Mouse (Mus musculus) thymus, adult 18-20 months (tissue): ENCODE results near the gene Ccdc177.
"Not testable (repeated sequence)": the region's sequence is repeated elsewhere in the genome, so short reads cannot be mapped to it uniquely, and the experiment has no call there.

Experiments
- DNase-seq, 2 experiments: peaks; one replicate each; pipeline ENCODE4 v3.0.0; 2022; ENCODE audit warnings: mixed read lengths in 2 of 2

Ccdc177 gene

DNA sequence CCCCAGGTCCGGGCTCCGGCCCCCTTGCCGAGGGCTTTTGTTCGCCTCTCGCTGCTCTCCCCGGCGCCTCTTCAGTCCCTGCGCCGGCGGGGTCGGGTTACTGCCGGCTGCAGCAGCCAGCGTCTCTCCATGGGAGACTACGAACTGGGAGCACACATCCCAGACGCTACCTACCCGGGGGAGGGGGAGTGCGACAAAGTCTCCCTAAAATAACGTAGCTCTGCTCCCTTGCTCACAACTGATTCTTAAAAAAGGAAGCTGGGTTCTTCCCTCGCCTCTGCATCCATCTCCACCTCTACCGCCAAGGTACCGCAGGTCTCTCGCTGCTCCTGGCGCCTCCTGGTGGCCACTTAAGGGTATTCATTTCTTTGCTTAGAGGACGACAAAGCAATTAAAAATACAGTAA, at the start of gene Ccdc177:
Gene Ccdc177 (minus strand): TSS at position 292 of the 406 bp plus-strand sequence.
- peak; percentile 44 to 57 for DNase-seq

DNA sequence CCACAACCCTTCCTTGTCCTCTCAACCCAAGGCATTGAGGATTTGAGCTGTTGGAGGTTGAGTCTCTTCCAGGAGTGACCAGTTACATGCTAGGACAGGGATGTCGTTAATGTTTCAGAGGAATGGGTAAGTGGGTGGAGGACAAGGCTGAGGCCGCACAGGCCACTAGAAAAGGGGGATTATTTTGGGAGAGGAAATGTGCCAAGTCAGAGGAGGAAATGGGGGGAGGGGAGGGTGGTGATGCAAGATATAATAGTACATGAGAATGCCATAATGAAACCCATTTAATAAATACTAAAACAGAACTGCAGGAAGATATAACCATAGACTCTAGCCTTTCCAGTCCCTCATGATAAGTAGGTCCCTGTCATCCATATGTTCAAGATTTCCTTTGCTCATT, 49.5 kb upstream of the Ccdc177 start:
- no peak for DNase-seq

DNA sequence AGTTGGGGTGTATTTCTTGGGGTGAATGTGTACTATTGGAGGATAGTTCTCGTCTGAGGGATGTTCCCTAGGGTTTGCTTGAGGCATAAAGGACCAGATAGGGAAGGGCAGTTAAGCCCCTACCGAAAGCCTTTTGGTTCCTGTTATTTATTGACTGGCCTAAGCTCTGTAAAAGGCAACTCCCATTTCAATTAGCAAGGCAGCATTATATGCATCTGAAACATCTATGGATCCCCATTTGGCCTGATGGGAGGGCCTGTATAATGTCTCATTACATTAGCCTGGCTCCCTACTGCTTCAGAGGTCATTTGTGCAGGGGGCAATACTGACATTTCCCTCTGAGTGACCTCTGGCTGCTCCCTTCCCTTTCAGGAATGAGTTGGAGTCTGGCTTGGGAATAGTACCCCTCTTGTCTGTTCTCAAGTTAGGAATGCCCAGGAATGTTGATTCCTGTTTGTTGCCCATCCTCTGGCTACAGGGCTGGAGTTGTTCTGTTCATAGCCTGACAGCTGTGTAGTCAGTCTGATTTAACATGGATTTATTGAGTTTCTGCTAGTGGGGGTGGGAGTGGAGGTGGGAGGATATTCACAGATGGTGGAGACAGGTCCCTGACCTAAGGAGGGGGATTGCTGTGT, 47.1 kb upstream of the Ccdc177 start:
- no peak for DNase-seq

DNA sequence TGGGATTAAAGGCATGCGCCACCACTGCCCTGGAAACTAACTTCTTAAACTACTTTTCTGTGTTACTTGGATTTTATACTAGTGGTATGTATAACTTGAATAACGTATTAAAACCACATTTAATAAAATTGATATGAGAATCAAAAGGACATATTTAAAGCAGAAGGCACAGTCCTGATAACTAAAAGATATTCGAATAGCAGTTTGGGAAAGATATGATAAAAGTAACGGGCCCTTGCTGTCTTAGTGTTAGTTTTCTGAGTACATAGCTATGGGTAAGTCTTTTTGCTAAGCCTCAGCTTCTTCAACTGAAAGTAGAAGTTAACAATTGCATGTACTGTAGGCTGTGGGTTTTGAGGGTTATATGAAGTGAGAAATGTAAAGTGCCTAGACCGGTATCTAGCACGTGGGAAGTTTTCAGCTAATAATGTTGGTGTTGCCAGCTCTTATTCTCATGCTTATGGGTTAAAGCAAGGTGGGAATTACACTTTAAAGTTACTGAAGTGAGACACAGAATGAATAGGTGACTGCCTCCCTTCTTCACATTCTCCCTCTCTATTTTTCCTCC, 44.5 kb upstream of the Ccdc177 start:
- no peak for DNase-seq

DNA sequence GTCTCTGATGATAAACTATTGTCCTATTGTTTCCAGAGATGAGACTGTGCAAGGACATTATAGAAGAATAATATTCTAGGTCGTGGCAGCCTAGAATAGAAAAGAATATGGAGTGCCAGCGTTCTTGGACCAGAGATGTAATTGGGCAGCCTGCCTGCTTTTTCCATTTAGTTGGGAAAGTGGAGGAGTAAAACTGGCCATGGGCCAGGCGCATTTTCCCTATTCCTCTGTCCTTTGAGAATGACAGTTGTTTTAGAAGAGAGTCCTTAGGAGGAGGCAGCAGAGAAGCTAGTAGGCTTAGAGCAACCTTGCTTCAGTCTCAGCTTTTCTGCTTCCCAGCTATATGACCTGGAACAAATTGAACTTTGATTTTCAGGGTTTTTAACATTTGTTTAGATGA, 43.4 kb upstream of the Ccdc177 start:
- DNase-seq: no peak

DNA sequence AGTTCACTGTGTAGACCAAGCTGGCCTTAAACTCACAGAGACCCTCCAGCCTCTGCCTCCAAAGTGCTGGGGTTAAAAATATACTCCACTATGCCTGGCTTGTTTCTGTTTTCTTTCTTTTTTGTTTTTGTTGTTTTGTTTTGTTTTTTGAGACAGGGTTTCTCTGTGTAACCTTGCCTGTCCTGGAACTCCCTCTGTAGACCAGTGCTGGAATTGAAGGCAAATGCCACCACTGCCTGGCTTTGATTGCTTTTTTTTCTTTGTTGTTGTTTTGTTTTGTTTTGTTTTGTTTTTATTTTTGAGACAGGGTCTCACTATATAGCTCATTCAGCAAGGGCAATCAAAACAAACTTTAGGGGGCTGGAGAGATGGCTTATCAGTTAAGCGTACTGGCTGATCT, 41.0 kb upstream of the Ccdc177 start:
- DNase-seq: no peak

DNA sequence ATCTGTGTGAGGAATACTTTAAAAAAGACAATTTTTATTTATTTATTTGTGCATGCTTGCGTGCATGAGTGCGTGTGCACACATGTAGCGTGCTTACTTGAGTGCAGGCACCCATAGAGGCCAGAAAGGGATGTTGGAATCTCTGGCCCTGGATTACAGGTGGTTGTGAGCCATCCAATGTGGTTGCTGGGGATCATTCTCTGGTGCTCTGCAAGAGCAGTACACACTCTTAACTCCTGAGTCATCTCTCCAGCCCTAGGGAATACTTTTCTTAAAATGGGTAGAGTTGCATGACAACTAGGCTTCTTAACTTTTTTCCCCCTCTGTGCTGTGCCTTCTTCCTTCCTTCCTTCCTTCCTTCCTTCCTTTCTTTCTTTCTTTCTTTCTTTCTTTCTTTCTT, 39.7 kb upstream of the Ccdc177 start:
- DNase-seq: no peak

DNA sequence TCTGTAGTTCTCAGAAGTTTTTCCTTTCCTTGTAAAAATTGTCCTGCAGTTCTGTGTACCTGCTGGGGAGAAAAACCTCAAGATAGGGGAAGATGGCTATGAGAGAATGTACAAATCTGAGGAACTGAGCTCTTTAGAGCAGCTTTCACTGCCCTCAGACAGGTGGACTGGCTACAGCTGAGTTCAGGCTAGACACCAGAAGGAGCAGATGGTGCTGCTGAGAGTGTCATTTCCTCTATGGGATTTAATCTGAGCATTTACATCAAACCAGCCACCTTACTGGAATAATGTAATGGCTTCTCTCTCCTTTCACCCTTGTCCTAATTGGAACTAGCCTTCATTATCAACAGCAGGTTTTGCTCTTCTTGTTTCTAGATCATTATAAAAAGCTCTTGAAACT, 37.8 kb upstream of the Ccdc177 start:
- DNase-seq: no peak

DNA sequence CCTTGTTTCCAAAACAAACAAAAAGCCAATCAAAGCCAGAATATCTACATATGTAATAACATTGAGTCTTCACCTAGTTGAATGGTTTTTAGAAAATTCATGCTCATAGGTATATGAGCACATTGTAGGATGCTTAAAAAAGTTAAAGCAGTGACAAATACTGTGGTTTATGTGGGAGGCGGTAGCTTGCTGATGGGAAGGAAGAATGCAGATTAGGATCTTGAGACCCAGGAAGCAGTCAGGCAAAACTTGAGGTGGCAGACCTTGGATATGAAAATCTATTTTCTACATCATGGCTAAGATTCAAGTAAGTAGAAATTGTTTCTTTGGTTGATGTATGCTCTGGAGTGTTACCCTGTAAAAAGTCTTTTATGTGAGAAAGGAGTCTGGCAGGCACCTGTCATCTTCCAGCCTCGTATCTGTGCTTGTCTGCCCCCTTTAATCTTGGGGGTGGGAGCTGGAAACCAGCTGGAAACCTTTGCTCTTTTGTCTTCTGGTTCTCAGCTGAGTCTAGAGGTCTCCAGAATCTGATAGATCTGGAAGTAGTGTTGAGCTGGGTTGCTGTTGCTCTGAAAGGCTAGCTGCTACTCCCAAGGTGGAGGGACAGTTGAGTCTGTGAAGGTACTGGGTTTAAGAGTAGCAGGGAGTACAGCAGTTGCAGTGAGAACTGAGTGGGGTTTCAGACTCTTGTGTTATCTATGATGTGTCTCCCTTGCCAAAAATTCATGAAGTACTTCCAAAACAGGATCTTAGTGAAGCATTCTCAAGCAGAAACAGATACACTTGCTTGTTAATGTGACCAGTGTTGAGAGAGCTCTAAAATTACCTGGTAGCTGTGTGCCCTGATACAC, 34.7 kb upstream of the Ccdc177 start:
- DNase-seq: peak in 1 of 2 experiments; percentile 39

DNA sequence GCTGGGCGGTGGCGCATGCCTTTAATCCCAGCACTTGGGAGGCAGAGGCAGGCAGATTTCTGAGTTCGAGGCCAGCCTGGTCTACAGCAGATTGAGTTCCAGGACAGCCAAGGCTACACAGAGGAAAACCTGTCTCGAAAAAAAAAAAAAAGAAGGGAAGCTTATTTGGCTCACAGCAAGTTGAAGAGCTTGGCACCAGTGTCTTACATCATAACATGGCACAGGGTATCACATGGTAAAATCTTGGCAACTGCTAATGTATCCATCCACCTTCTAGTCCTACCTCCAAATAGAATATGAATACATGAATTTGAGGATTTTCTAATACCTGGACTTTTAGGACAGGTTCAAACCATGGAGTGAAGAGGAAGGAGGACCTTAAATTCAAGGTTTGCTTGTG, 34.0 kb upstream of the Ccdc177 start:
- no peak for DNase-seq

DNA sequence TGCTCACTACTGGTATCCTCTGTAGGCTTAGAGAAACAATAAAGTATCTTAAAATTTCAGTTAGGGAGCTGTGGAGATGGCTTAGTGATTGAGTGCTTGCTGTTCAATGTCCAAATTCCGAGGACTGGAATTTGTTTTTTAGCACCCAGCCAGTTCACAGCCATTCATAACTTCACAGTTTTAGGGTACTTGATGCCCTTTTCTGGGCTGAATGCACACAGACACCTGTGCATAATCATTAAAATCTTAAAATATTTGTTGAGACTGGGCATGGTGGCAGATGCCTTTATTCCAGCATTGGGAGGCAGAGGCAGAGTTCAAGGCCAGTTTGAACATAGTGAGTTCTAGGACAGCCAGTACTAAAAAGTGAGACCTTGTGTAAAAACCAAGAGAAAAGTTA, 33.0 kb upstream of the Ccdc177 start:
- no peak for DNase-seq

DNA sequence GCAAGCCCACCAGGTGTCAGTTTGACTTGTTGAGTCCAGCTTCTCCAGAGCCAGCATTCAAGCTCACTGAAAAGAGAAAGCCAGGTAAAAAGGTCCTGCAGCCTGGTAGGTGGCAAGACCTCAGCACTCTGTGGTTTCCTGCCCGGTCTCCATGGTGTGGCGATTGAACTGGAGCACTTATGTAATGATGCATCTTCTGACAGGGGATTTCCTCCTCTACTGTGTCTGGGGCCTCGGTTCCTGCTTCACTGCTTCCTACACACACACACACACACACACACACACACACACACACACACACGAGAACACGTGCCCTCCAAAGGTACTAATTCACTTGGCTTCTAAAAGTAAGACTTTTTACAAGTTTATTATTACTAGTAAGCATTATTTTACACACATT, 32.4 kb upstream of the Ccdc177 start:
- DNase-seq: peak; percentile 46 to 79

DNA sequence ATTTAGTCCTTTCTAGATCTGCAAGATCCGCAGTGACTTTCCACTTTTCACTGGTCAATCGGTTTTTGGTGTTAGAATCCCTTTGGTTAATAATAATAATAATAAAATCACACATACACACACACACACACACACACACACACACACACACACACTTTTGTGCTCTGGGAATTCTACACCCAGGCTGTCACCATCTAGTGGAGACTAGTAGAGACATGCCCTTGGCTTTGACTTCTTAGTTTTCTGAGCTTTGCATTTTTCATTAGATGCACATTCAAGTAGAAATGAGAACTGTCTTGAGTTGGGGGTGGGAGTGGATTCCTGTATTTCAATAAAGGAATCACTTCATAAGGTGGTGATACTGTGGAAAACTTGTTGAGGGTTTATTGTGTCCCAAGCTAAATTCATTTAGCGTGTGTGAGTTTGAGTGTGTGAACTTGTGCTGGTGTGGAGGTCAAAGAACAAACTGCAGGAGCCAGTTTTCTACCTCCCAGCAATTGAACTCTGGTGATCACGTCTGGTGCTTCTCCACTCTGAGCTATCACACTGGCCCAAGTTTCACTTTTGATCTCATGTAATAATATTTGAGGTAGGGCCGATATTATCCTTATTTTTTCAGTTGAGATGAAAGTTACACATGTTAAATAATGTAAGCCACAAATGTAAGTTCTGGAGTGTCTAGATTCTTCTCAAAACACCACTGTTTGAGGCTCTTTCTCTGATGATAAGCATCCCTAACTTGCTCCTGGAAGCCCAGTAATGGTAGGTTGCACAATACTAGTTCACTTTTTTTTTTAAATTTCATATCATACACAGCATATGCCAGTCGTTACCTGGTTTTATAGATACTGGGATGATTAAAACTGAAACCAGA, 31.3 kb upstream of the Ccdc177 start:
- no peak for DNase-seq

DNA sequence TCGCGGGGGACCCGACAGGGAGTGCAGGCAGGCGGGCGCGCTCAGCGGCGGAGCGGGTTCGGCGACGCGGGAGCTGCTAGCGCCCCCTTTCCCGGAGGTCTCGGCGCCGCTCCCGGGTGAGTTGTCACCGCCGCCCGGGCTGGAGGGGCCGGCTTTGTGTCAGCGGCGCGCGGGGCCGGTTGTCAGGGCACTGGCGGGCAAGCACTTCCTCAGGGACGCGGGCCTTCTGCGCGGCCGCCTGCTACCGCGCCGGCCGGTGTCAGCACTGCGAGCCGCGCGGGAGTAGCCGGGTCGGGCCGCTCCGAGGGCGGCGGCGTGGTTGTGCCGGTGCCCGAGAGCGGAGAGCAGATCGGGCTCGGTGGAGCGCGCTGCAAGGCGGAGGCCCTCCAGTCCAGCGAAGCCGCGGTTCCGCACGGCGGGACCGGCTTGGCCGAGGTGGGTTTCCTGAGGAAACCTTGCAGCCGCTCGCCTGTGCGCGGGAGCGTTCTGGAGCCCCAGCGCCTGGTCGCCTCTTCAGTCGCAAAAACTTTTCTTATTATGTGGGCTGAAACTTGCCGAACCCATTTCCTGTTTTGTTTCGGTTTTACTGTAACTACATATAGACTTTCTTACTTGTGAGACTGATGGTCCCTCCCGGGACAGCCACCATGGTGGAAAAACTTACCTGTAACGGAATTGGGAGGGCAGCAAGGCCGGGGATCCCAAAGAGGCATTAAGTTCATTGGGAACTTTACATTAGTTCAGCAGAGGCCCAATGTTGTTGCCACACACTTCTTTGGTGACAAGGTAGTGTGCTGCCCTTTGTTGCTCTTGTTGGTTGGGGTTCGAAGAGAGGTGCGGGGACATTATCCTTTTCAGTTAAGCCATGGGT, 30.4 kb upstream of the Ccdc177 start:
- peak; percentile 37 to 57 for DNase-seq

DNA sequence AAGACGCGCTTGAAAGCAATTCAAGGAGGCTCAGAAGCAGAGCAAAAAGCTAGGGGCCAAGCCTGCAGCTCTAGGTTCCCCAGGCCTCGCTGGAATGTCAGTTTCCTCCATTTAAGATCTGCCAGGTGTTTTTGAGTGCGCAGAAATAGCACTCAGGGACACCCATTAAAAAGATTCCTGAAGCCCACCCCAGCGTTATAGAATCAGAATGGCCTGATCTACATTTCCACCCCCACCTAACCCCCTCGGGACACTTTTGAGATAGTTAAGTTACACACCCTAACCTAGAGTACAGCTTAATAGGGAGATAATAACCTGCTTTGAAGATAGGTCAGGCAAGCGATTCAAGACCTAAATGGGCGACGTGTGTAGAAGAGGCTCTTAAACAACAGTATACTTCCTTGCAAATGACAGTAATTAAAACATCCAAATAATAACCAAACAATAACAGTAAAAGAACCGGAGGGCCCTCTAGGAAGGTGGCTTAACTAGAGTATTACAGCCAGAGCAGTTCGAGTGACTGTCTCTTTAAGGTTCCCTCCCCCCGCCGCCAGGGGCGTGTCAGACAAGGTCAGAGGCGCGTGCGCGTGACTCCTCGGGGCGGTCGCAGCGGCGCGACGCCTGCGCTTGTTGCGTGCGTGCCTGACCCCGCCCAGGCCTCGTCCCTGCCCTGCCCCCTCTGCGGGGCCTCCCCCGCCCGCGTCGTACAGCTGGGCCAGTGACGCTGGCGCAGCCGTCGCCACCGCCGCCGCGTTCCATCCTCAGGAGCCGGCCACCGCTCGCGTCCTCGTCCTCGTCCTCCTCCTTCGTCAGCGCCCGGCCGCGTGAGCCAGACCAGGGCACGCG, 29.6 kb upstream of the Ccdc177 start, which contains the start of gene Susd6:
Gene Susd6 (plus strand): TSS at position 662 of the 846 bp plus-strand sequence.
- peak; percentile 97 to 98 for DNase-seq

DNA sequence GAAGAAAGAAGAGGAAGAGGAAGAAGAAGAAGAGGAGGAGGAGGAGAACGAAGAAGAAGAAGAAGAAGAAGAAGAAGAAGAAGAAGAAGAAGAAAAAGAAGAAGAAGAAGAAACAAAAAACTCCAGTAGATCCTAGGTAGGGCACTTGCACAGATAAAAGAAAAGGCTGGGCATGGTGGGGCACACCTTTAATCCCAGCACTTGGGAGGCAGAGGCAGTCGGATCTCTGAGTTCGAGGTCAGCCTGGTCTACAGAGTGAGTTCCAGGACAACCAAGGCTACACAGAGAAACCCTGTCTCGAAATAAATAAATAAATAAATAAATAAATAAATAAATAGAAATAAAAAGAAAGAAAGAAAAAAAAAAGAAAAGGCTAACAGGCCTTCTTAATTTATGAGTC, 28.8 kb upstream of the Ccdc177 start:
- not testable (repeated sequence) for DNase-seq

DNA sequence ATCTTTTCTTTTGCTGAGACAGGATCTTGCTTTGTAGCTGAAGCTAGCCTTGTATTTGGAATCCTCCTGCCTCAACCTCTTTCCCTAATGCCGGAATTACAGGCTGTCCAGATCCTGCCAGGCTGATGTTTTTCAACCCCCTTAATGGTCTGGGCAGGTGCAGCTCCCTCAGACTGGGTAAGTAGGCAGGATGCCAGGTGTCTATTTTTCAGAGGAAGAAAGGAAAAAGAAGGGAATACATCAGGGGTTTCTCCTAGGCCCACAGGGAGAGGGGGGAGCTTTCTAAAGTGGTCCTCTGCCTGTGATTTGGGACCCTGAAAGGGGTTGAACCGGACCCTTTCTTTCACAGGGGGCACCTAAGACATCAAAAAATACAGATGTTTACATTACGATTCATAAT, 27.7 kb upstream of the Ccdc177 start:
- no peak for DNase-seq

DNA sequence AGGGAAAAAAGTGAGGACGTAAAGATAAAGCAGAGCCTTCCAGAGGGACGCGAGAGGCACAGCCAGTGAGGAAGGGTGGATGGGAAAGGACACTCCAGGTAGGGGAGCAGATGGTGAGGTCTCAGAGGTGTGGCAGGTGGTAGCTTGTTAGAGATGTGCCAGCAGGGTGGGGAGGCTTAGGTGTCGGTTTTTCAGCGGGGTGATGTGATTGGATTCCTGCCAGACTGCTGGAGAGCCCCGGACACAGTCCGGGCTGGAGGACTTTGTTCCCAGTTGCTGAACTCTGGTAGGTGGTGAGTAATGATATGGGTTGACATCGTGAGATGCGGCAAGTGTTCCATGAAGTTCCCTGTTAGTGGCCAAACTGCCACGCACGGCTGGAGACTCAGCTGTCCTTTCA, 27.1 kb upstream of the Ccdc177 start:
- no peak for DNase-seq

DNA sequence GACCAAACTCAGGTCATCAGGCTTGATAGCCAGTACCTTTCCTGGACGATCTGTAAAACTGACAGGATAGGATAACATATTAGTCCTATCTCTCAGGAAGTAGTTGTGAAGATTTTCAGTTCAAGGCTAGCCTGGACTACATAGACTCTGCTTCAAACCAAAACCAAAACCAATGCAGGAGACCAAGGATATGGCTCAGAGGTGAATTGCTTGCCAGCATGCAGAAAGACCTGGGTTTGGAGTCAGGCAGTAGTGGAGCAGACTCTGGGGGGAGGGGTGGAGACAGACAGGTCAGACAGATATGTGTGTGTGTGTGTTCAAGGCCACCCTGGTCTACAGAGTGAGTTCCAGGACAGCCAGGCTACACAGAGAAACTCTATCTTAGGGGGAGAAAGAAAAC, 26.1 kb upstream of the Ccdc177 start:
- no peak for DNase-seq

DNA sequence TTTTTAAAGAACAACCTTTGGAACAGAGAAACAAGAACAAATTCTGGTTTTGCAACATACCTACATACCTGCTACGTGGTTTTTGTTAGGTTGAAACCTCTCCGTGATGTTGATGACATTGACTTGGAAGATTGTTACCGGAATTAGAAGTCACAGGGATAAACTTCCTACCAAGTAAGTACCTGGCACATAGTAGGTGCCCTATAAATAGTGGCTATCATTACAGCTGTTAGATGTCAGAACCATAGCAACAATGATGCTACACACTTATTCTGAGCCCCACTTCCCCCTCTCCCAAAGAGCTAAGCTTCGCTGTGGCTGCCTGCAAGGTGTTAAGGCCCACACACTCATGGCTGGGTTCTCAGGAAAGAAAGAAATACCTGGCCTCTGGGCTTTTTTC, 25.1 kb upstream of the Ccdc177 start:
- DNase-seq: no peak

DNA sequence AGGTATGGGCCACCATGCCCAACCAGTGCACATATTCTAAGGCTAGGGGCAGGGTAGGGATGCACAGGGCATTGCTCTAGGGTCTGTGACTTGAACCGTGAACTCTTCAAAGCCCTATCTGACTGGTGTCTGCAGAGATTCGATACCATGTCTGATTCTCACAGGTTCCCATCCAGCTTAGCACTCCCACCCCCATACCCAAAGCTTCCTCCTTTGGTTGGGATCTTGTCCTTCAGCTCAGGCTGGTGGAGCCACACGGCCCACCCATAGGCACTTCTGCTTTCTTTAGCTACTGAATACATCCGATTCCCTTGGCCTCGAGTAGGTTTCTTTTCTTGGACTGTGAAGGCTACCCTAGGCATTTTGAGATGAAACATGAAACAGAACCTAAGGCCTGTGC, 24.5 kb upstream of the Ccdc177 start:
- no peak for DNase-seq
